Mouse (Mus musculus): ENCODE measurements around the gene Crim1.

The Crim1 gene

GRCm38 (mm10) chr17:78379730-78380245 lies 179.7 kb downstream of the Crim1 start:
- DNase-seq = peak; percentile 79

GRCm38 (mm10) chr17:78382321-78382720 lies 182.3 kb downstream of the Crim1 start:
- DNase-seq = no peak

- peak; percentile 77 for DNase-seq
These were observed 187.6 kb downstream of the Crim1 start for GRCm38 (mm10) chr17:78387665-78388064.

- peak; percentile 64 for DNase-seq
These were observed 188.2 kb downstream of the Crim1 start for GRCm38 (mm10) chr17:78388101-78388847.

- no peak for DNase-seq
These were observed 189.5 kb downstream of the Crim1 start for GRCm38 (mm10) chr17:78389573-78389972.

GRCm38 (mm10) chr17:78392401-78393087 lies 192.5 kb downstream of the Crim1 start:
- peak; percentile 75 for DNase-seq

- DNase-seq = peak; percentile 93
These were observed 200.2 kb downstream of the Crim1 start for GRCm38 (mm10) chr17:78400130-78400840.

- no peak for DNase-seq
These were observed 201.3 kb downstream of the Crim1 start for GRCm38 (mm10) chr17:78401311-78401710.

GRCm38 (mm10) chr17:78401713-78402112 lies 201.7 kb downstream of the Crim1 start:
- DNase-seq = peak; percentile 94

- peak; percentile 94 for DNase-seq
These were observed 202.1 kb downstream of the Crim1 start for GRCm38 (mm10) chr17:78402174-78402573.

- DNase-seq = peak; percentile 55
These were observed 203.2 kb downstream of the Crim1 start for GRCm38 (mm10) chr17:78403229-78403628.

GRCm38 (mm10) chr17:78403804-78404203 lies 203.8 kb downstream of the Crim1 start:
- DNase-seq = peak; percentile 73

- peak; percentile 86 for DNase-seq
These were observed 205.3 kb downstream of the Crim1 start for GRCm38 (mm10) chr17:78405336-78405735.

GRCm38 (mm10) chr17:78406854-78407253 lies 206.8 kb downstream of the Crim1 start:
- peak; percentile 93 for DNase-seq

GRCm38 (mm10) chr17:78407581-78407980 lies 207.5 kb downstream of the Crim1 start:
- DNase-seq = peak; percentile 96

- no peak for DNase-seq
These were observed 208.3 kb downstream of the Crim1 start for GRCm38 (mm10) chr17:78408386-78408785.

- peak; percentile 90 for DNase-seq
These were observed 209.9 kb downstream of the Crim1 start for GRCm38 (mm10) chr17:78409900-78410299.

- no peak for DNase-seq
These were observed 215.2 kb downstream of the Crim1 start for GRCm38 (mm10) chr17:78415255-78415654.

GRCm38 (mm10) chr17:78417381-78418281 lies 217.6 kb downstream of the Crim1 start, which contains the start of gene Fez2:
Gene Fez2 (minus strand): TSS chr17:78418152.
- DNase-seq = peak; percentile 99

GRCm38 (mm10) chr17:78419216-78419615 lies 219.2 kb downstream of the Crim1 start:
- DNase-seq = peak; percentile 93

- no peak for DNase-seq
These were observed 225.0 kb downstream of the Crim1 start for GRCm38 (mm10) chr17:78425026-78425425.

Data from heart, adult 11 months (tissue).